Mouse (Mus musculus) ES-Bruce4 (cell line): ENCODE measurements around the gene Bsn.

ENCODE experiments used
- CTCF ChIP-seq: IDR thresholded peaks from one replicate; pipeline ENCODE4 v1.8.1; 2011; ENCODE audit warnings: low read depth, low read length
- EP300 ChIP-seq: IDR thresholded peaks from 2 replicates; pipeline ENCODE4 v1.6.1; 2011; ENCODE audit warnings: low read depth, low read length; ENCODE audit not compliant: insufficient read depth
- POLR2A ChIP-seq: IDR thresholded peaks from one replicate; pipeline ENCODE4 v1.8.1; 2011; ENCODE audit warnings: low read length; ENCODE audit not compliant: insufficient read depth

DNA sequence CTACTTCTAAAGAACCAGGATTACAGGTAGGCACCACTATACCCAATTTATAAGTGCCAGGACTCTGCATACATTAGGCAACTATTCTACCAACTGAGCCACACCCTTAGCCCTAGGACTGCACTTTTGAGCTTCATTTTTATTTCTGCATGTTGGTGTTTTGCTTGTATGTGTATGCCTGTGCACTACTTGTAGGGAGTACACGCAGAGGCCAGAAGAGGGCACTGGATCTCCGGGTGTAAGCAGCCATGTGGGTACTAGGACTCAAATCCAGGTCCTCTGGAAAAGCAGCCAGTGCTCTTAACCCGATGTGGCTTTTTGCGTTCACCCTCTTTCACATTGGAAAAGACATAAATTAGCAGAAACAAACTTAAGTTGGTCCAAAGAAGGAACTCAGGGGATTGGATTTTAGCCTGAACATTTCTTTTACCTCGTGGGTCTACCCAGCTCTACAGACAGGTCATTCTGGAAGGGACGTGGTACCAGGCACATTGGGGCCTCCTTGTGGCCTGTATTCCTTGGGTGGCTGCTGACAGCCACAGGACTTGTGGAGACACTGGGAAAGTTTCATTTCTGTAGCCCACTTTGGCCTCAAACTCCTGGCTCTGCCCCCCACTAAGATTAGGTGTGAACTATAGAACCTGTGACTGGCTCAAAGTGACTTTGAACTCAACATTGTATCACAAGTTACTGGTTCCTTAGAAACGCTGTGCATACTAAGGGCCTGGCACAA, 50.1 kb downstream of the Bsn start:
- TF ChIP-seq EP300 (no peak), POLR2A (no peak), CTCF (peak; percentile 58)
